Mouse (Mus musculus): ENCODE measurements around the gene Jmjd6.

Jmjd6 gene

DNA sequence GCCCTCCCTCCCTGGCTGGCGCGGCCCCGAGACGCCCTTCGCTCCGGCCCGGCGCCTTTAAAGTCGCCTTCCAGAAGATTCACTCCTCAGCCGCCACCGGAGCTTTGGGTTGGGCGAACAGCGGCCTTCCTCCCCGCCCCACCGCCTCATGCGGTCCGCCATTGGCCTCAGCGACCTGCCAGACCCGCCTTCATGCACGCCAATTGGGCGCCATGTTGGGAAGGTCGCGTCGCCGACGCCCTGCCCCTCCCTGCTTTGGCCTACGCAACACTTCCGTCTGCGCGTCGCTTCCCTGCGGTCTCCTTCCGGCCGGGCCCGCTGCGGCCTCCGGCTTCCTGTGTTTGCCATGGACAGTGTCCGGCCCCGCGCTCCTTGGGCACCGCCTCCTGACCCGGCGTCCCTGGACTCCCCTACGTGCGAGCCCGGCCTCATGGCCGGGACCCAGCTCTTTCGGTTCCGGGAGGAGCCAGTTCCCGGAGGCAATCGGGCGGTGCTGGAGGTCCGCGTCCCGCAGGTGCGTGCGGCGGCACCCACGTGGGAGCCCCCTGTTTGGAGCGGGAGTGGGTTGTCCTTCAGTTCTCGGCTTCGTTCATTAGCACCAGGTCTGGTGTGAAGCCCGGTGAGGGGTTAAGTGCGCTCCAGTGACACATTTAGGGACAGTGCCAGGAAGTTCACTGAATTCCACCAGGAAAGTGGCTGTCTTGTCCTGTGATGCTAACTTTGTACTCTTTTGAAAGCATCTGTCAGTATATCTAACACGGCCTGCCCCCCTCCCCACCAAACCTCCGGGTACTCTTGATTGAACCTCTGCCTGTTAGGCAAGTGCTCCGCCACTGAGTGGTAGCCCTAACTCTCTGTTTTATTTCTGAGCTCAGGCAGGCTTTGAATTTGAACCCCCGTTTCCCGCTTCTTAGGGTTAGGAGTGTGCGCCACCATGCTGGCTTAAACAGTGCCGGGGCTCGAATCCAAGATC is at the start of gene Jmjd6, which contains the start of gene Mettl23:
TSS of gene Jmjd6 (minus strand) at position 189 of the 973 bp plus-strand sequence.
TSS of gene Mettl23 (plus strand) at position 18 of the 973 bp plus-strand sequence.
- DNase-seq (ENCODE audit: low read depth, low spot score) = peak; percentile 99

DNA sequence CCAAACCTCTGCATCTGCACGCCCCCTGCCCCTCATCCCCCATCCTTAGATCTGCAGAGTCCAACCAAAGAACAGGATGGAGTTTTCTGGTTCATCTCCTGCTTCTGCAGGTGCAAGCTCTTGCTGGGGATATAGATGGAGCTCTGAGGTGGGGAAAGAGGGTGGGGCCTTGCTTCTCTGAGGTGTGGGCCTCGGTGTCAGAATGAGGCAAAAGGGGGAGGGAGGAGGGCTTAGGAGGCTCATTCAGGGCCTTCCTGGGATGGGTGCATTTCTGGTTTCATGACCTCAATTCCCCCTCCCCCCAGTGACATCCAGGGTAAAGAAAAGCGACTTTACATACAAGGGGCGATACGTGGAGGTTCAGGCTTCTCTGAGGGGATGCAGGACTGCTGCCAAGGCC is 43.9 kb upstream of the Jmjd6 start:
- no peak for DNase-seq (ENCODE audit: low read depth, low spot score)

DNA sequence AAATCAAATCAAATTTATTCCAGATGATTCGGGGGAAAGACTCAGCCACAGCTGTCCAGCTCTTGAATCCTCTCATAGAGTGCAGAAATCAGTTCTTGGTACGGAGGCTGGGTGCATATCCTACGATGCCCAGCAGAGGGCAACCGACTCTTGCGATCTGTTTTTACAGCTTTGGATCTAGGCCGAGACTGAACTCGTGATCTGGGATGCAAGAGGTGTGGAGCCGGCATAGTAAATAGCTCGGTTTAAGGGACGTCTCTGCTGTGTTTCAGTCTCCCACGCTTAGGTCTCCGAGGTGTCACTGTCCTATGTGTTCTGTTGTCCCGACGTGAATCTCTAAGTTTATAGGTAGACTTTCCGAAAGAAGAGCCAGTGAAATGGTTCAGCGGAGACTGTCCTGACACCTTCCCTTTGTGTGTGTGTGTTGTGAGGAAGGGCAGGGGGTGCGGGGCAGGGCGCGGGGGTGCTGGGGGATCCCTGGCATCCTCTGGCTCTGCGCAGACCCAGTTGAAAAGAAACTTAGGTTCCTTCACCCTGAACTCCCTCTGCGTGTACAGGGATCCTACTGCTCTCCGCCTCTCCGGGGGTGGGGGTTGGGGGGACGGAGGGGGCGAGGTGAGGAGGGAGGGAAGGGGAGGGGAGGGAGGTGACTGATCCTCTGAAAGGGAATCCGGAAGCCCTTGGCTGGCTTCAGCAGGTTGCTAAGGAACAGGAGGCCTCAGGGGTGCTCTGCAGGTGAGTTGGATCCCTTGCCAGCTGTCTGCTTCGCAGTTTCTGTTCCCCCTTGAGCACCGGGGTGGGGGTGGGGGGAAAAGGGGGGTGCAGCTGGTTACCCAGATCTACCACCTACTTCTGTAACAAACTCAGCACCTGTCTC is 42.3 kb upstream of the Jmjd6 start:
- DNase-seq (ENCODE audit: low read depth, low spot score) = peak; percentile 94

DNA sequence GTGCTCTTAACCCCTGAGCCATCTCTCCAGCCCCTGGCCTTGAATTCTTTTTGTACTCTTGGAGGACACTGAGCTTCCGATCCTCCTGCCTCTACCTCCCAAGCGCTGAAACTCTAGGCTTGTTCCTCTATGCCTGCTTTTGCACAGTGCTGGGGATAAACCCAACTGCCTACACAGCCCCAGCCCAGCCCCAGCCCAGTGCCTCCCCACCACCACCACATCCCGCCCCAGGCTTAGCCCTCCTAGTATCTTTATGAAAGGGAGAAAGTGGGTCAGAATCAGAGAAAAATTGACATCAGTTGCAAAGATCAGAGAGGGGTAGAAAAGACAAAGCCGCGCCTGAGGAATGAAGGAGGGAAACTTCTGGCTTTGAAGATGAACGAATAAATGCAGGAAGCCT is 40.8 kb upstream of the Jmjd6 start:
- no peak for DNase-seq (ENCODE audit: low read depth, low spot score)

DNA sequence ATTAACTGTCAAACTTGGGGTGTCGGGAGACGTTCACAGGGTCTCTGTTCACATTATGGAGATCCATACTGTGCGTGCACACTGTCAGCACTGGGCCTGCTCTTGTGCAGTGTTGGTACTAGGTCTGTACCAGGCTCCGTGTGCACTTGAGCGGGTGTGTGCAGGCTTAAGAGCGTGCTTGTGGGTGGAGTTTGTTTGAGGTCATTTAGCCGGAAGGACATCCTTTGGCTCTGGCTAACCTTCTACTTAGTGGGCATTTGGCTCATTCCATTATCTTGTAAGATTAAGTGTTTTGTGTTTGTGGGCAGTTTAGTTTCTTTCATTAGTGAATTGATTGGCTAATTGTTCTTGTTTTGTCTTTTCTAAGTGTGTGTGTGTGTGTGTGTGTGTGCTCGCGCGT is 39.2 kb upstream of the Jmjd6 start:
- DNase-seq (ENCODE audit: low read depth, low spot score) = no peak

DNA sequence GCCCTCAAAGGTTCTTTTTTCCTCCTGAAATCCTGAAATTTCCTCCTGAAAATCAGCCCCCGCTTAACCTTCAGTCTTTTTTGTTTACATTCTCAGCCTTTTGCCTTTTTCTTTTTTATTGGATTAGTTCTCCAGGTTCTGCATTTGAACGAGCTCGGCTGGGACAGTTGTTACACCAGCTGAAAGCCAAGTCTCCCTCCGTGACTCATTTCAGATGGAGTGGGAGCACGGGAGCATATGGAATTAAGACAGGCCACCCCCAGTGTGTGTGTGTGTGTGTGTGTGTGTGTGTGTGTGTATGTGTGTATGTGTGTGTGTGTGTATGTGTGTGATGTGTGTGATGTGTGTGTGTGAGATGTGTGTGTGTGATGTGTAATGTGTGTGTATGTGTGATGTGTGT is 38.2 kb upstream of the Jmjd6 start:
- no peak for DNase-seq (ENCODE audit: low read depth, low spot score)

DNA sequence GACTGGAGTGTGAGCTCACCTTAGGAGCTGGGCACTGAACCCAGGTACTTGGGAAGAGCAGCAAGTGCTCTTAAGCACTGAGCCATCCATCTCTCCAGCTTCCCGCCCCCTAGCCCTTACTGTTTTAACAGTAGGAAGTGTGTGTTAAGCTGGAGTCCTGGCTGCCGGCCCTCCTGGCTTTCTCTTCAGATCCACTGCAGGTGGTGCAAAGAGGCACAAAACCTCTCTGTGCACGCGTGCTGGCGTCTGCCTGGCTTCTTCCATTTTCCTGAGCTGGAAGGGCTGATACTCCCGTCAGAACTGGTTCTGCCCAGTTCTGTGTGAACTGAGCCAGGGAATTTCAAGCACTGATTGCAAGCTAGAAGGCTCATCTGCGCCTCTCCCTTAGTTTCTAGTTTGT is 37.6 kb upstream of the Jmjd6 start:
- DNase-seq (ENCODE audit: low read depth, low spot score) = no peak

DNA sequence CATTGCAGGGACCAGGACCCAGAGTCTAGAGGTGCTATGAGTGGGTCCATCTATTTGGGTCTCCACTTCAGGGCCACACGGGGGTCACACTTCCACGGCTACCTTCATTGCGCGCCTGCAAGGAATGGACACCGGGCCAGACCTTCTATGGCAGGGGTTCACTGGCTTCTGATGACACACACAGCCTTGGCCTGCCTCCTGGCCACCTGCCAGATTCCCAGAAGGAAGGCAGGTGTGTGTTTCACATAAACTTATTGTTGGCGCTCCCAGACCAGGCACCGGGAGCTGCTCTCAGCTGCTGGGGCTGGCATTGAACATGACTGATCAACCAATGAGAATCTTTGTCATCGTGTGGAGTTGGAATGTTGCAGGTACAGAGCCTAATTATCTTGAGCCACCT is 35.2 kb upstream of the Jmjd6 start:
- no peak for DNase-seq (ENCODE audit: low read depth, low spot score)

DNA sequence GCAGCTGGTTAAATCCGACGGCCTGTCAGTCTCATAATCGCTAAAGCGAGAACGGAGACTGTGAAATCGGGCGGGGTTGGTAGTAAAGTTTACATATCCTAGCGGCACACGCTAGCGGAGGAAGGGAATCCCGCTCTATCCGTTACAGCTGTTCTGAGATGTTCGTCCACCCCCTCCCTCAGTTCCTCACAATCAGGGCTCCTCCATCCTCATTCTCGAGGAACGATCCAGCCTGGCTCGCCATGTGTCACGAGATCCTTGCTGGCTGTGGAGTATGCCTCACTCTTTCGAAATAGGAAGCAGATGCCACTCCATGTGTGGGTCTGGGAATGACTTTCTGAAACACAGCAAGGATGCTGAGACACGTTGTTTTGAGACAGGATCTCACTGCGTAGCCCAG is 30.7 kb upstream of the Jmjd6 start:
- no peak for DNase-seq (ENCODE audit: low read depth, low spot score)

DNA sequence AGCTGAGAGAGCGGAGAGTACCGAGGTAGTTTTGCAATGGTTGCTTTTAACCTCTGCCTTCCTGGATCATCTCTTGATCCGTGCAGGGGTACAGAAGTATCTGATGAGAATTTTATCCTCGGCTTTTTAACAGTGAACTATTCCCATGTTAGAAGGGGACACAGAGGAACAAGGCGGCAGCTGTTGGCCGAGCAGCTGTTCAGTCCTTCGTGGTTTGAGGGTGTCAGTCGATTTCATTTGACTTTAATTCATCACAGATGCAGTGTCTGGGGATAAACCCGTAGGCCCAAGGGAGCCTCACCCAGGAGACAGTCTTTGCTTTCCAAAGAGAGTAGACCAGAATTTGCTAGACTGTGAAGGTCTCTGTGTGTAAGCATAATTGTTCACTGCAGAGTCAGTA is 28.3 kb upstream of the Jmjd6 start:
- DNase-seq (ENCODE audit: low read depth, low spot score) = no peak

DNA sequence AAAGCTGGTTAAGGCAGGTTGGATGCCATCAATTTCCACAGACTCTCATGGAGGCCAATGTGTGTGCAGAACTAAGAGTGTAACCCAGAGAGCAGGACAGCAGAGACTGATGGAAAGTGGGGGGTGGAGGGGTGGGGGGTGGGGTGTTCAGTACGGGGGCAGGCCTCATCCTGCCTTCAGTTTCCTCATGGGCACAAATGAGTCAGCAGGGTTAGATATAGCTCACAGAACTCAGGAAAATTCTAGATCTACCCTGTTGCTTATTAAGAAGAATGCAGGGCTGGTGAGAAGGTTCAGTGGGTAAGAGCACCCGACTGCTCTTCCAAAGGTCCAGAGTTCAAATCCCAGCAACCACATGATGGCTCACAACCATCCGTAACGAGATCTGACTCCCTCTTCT is 26.4 kb upstream of the Jmjd6 start:
- no peak for DNase-seq (ENCODE audit: low read depth, low spot score)

DNA sequence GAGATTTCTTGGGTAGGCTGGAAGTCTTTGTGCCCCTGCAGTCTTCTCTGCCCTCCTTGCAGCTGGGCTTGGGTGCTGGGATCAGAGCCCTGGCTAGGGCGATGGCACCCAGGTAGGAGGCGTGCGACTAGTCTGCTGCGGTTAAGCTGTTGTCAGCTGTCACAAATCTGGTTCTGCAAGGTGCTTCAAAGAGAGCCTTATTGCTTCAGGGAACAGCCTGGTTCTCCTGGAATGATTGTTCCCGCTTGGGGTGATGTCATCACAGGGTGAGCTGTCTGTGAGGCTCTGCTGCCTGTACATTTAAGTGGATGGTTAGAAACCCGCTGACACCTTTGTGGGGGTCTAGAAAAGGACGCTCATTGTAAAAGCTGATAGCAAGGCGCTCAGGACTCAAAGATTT is 26.0 kb upstream of the Jmjd6 start:
- no peak for DNase-seq (ENCODE audit: low read depth, low spot score)

DNA sequence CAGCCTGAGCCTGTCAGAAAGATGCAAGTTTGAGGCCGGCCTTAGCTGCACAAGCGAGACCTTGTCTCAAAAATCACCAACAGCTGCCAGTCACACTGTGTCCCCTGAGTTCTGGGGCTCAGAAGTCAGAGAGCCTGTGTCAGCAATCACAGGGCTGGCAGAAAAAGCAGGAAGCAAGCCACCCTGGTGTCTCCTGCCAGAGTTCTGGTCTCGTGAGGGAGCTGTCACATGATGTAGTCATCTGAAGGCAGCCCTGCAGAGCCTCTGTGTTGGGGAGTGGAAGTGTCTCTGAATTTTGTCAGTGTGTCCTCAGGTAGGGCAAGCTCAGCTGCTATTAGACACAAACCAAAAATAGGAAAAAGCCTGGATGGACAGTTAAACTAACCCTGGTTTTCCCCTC is 24.9 kb upstream of the Jmjd6 start:
- no peak for DNase-seq (ENCODE audit: low read depth, low spot score)

DNA sequence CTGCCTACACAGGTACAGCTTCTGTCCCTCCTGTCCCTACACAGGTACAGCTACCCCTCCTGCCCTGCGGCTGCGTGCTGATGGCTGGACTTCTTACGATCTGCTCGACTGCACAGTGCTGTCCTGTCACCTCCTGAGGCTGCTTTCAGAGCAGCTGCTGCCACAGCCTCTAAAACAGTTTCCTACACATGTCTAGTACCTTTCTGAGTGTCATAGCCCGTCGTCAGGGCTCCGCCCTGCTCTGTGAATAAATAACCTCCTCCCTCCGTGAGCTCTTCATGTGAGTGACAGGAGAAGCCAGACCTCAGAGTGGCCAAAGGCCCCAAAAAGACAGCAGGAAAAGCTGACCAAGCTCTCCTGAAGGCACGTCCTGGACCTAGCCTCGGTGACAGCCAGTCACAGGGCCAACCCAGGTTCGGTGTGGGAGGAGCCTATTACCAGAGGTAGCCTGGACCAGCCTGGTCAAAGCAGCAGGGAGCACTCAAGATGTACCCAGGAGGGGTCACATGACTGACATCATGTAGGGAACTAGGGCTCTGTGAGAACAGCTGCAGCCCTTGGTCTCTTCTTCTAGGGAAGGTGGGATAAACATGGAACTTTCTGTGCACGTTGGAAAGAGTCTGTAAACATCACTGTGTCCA is 22.8 kb upstream of the Jmjd6 start:
- DNase-seq (ENCODE audit: low read depth, low spot score) = no peak

DNA sequence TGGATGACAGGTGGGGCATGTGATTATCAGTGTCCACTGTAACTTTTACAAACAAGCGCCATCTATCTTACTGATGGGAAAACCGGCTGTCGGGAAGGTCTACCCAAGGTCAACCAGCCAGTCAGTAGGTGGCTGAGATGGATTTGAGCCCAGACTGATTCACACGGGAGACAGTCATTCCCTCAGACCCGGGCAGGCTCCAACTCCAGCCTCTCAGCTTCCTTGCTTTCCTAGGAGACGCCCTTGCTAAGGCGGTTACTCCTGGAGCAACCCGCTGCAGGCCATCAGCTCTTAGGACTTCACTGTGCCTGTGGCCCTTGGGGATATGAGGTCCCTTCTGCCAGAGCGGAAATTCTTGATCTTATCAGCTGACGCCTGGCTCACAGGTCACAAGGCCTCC is 21.2 kb upstream of the Jmjd6 start:
- no peak for DNase-seq (ENCODE audit: low read depth, low spot score)

DNA sequence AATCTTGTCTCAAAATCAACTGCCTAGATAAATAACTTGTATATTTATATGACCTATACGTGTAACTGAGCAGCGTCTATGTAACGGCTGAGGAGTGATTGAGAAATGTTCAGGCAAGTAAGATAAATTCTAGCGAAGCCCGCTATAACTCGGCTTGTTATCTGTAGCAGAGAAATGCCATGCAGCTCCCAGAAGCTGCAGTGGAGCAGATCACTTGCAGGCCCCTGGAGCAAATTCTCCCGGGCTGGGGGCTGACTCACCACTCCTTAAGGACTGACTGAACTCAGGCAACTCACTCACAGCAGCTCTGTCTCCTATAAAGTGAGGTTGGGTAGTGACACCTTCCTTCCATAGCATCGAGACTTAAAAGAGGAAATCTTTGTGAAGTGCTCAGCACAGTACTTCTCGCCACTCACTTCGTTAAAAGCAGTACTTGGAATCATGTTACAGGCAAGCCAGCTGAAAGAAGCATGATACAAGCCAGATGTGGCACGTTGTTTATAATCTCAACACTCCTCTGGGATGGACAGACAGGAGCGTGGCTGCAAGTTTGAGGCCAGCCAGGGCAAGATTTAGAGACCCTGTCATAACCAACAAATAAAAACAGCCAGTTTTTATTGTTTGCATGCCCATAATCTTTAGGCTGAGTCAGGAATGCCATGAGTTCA is 14.1 kb upstream of the Jmjd6 start:
- no peak for DNase-seq (ENCODE audit: low read depth, low spot score)

DNA sequence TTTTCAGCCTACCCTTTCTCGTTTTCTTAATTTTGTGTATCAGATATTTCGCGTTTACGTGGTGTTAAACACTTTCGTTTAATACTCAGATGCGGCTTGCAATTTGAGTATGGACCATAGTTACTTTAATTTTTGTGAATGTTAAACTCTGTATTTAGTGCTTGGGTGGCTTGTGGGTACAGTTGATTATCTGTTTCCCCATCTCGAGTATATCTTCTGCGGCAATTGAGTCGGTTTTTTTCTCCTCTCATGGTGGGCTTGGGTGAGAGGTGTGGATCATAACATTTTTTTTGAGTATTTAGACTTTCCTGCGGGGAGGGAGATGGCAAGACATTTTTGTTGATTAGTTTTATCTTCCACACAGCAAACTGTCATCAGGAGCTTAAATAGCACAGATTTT is 11.0 kb upstream of the Jmjd6 start:
- DNase-seq (ENCODE audit: low read depth, low spot score) = no peak

DNA sequence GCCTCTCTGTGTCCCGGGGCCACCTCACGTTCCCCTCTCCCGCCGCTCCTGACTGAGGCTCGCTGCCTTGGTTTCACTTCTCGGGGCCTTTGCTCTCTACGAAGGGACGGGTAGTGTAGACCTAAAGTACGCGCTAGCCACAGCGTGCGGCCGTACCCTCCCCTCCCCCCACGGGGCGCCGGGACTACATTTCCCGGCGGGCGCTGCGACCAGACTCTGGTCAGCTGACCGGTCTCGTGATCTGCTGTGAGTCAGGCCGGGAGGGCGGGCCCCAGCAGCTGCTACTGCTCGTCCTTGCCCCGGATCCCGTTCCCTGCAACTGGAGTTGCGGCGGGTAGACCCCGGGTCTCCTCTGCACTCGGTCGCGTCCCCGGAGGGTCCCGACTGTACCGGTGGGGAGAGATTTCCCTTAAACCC is 10.3 kb upstream of the Jmjd6 start:
- DNase-seq (ENCODE audit: low read depth, low spot score) = peak; percentile 95

DNA sequence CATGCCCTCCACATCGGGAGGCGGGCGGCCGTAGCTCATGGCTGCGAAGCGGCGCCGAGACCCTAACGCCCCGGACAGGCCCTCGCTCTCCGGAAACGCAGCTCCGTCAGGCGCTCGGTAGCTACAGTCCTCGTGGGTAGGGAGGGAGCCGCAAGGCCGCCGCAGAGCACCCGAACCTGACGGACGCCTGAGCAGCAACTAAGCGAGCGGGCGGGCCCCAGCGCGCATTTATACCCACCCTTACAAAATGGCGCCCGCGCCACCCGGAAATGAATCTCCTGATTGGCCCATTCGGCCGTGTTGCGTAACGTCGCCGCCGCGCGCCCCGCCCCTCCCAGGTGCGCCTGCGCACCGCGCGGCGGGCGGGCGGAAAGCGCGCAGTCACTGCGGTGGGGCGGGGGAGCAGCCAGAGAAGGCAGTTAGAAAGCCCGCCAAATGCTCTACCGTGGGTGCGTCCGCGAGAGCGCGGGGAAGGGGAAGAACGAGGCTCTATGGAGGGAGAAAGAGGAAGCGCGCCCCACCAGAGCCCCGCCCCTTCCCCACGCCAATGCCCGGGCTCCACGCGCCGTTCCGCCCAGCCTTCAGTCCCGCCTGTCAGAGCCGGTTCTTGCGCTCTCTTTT is 9.8 kb upstream of the Jmjd6 start, which contains the start of gene Srsf2:
TSS of gene Srsf2 (minus strand) at position 204 of the 621 bp plus-strand sequence.
- DNase-seq (ENCODE audit: low read depth, low spot score) = peak; percentile 86

DNA sequence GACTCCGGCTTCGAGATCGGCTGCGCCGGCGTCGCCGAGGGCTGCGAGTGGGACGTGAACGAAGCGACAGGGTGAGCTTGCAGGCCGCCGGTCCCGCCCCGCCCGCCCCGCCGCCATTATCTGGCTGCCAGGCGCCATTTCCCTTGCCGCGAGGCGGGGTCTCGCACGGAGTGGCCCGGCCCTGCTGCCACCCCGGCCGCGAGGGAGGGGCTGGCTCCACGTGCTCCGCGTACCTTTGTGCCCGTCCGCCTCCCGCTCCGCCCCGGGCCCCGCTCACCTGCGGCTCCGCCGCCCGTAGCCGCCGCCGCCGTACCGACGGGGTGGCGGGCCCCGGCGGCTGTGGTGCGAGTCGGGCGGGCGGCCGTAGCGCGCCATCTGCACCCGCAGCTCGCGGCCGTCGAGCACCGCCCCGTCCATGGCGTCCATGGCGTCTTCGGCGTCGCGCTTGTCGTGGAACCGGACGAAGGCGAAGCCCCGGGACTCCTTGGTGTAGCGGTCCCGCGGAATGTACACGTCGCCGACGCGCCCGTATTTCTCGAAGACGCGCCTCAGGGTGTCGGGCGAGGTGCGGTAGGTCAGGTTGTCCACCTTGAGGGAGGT is 9.1 kb upstream of the Jmjd6 start, which contains the start of gene Mfsd11:
TSS of gene Mfsd11 (plus strand) at position 150 of the 600 bp plus-strand sequence.
- DNase-seq (ENCODE audit: low read depth, low spot score) = no peak

Measured in WW6 (cell line).